ENCODE assay signal across 11 mouse cellular contexts in genomic region chr19:32866765-32867164, GRCm38 (mm10).
A peak's percentile ranks its signal among the peaks of the same experiment; 100 is the strongest.
DNase-seq lines count a peak whose midpoint lies in the region; ATAC-seq and TF ChIP-seq lines count a peak whose summit lies in the region.
"Had no signal": no experiment of that assay in that cellular context is flagged by ENCODE, and none has a peak within 500 bp of the region (broad histone marks: within the 10 kb centered on the region; RNA-seq: fewer than 3 reads in every experiment).

No protein-coding gene starts in this region.

- H3K4me3 ChIP-seq in heart, embryonic 10.5 days = peak overlapping the region; percentile 50
- 0 out of 2 replicates have a peak overlapping the region, but pooled peaks have one; percentile 2 for H3K4me3 ChIP-seq in lung, embryonic 16.5 days (ENCODE audit: low read length)
- H3K4me3 ChIP-seq in lung, adult 2 months (replicated peaks; ENCODE audit: extremely low read depth, low read depth, low read length) = no peak overlapping the region
- peak overlapping the region; percentile 40 for H3K4me3 ChIP-seq in limb, embryonic 10.5 days
- H3K4me3 ChIP-seq in stomach, embryonic 14.5 days (ENCODE audit: low read depth, low read length) = no peak overlapping the region
- H3K4me3 ChIP-seq: erythroblast, embryonic 14.5 days had no signal

- H3K9me3 ChIP-seq in heart, embryonic 10.5 days = no peaks in the 10 kb centered on the region
- H3K9me3 ChIP-seq in lung, embryonic 16.5 days (ENCODE audit: control insufficient read depth, low read length) = no peaks in the 10 kb centered on the region
- no peaks in the 10 kb centered on the region for H3K9me3 ChIP-seq in limb, embryonic 10.5 days (replicated peaks)
- H3K9me3 ChIP-seq in stomach, embryonic 14.5 days (ENCODE audit: control insufficient read depth, low read depth, low read length) = no peaks in the 10 kb centered on the region

- peaks cover 9% of the 10 kb centered on the region; the same call in 1 of the 2 replicates for H3K27me3 ChIP-seq in heart, embryonic 10.5 days (ENCODE audit: insufficient read depth, poor library complexity, severe bottlenecking)
- no peaks in the 10 kb centered on the region for H3K27me3 ChIP-seq in lung, embryonic 16.5 days (ENCODE audit: control insufficient read depth, insufficient read depth, low read depth, low read length)
- peaks cover 5% of the 10 kb centered on the region; the same call in 1 of the 2 replicates for H3K27me3 ChIP-seq in limb, embryonic 10.5 days (ENCODE audit: low read depth, poor library complexity, severe bottlenecking)
- H3K27me3 ChIP-seq in stomach, embryonic 14.5 days (ENCODE audit: control insufficient read depth, insufficient read depth, low read length) = no peaks in the 10 kb centered on the region

- no peak overlapping the region for H3K27ac ChIP-seq in heart, embryonic 10.5 days
- H3K27ac ChIP-seq in lung, embryonic 16.5 days (ENCODE audit: low read length) = no peak overlapping the region
- no peak overlapping the region for H3K27ac ChIP-seq in limb, embryonic 10.5 days
- H3K27ac ChIP-seq in stomach, embryonic 14.5 days (ENCODE audit: low read length) = no peak overlapping the region

- no peak for TF ChIP-seq POLR2A in lung, adult 2 months (IDR thresholded peaks at IDR 0.05; ENCODE audit: borderline replicate concordance, extremely low read depth, low read depth, low read length)

- no peak overlapping the region for H3K9ac ChIP-seq in lung, embryonic 16.5 days (ENCODE audit: low read length)
- H3K9ac ChIP-seq in stomach, embryonic 14.5 days (replicated peaks; ENCODE audit: low read depth, low read length) = no peak overlapping the region

- peak overlapping the region; percentile 45 for H3K4me2 ChIP-seq in lung, embryonic 16.5 days (ENCODE audit: low read depth, low read length)
- peak overlapping the region; percentile 17; the same call in 1 of the 2 replicates for H3K4me2 ChIP-seq in stomach, embryonic 14.5 days (replicated peaks; ENCODE audit: low read depth, low read length)

- 0 out of 2 replicates have a peak, but pooled peaks cover 6% of the 10 kb centered on the region for H3K4me1 ChIP-seq in heart, embryonic 10.5 days
- peaks cover 4% of the 10 kb centered on the region; the same call in 1 of the 2 replicates for H3K4me1 ChIP-seq in lung, embryonic 16.5 days (replicated peaks; ENCODE audit: control insufficient read depth, insufficient read depth, low read length)
- peaks cover 2% of the 10 kb centered on the region; the same call in 1 of the 2 replicates for H3K4me1 ChIP-seq in lung, adult 2 months (ENCODE audit: control insufficient read depth, insufficient read depth, low read length)
- H3K4me1 ChIP-seq in limb, embryonic 10.5 days = peaks cover 10% of the 10 kb centered on the region
- H3K4me1 ChIP-seq in stomach, embryonic 14.5 days (ENCODE audit: control insufficient read depth, insufficient read depth, low read length) = peaks cover 6% of the 10 kb centered on the region; the same call in 1 of the 2 replicates

- DNase-seq in heart, embryonic 10.5 days (ENCODE audit: low spot score) = no peak
- no peak for DNase-seq in heart, postnatal 4 days
- no peak for DNase-seq in lung, adult 2 months
- DNase-seq in limb, embryonic 10.5 days (ENCODE audit: low spot score) = no peak
- no peak for DNase-seq in adrenal gland, adult 18-20 months (ENCODE audit: low spot score in 2 of 2)
- no peak for DNase-seq in embryo, embryonic 10 days (ENCODE audit: low spot score)
- DNase-seq: kidney, adult 2 months; lung, adult 18-20 months had no signal

- WGBS in heart, embryonic 10.5 days = 7% methylated on average over 13 of the region's 13 CpGs
- WGBS in lung, embryonic 16.5 days = 18% methylated on average over 13 of the region's 13 CpGs
- 32% methylated on average over 13 of the region's 13 CpGs for WGBS in lung, adult 2 months
- 10% methylated on average over 13 of the region's 13 CpGs for WGBS in limb, embryonic 10.5 days
- 16% methylated on average over 13 of the region's 13 CpGs for WGBS in stomach, embryonic 14.5 days

- no peak for TF ChIP-seq CTCF in lung, adult 2 months (IDR thresholded peaks at IDR 0.05; ENCODE audit: insufficient read depth, low read length)

- H3K36me3 ChIP-seq in heart, embryonic 10.5 days = no peaks in the 10 kb centered on the region
- H3K36me3 ChIP-seq in lung, embryonic 16.5 days (ENCODE audit: control insufficient read depth, insufficient read depth, low read length) = no peaks in the 10 kb centered on the region
- no peaks in the 10 kb centered on the region for H3K36me3 ChIP-seq in limb, embryonic 10.5 days
- no peaks in the 10 kb centered on the region for H3K36me3 ChIP-seq in stomach, embryonic 14.5 days (ENCODE audit: control insufficient read depth, insufficient read depth, low read length)

- no peak for ATAC-seq in lung, embryonic 16.5 days (ENCODE audit: low read depth)
- ATAC-seq in stomach, embryonic 14.5 days (ENCODE audit: insufficient number of reproducible peaks, insufficient read depth, low FRiP score, low read depth) = no peak

Comparison
In these comparisons a context has a peak if more than half of its experiments do, and no peak if none do; other contexts are left out.
1. H3K4me3 ChIP-seq: peak in heart, embryonic 10.5 days (single experiment), lung, embryonic 16.5 days (single experiment) and limb, embryonic 10.5 days (single experiment); none in lung, adult 2 months (single experiment) and stomach, embryonic 14.5 days (single experiment).